Mouse (Mus musculus): Measurements from ENCODE around the gene Tmbim6. TPM values are rescaled to one million over a fixed set of nuclear protein-coding genes. Genes with fewer than 3 reads are reported as not detected.

The Tmbim6 gene
- polyA plus RNA-seq, 1 experiment from 2014 or later: 276 TPM

Other genes with a start within 250 kb of the Tmbim6 start
- 0.25 and 0.40 TPM in 2 replicates for gene Kcnh3, start 168.0 kb upstream of the Tmbim6 start, polyA plus RNA-seq (2015; fragmentation: Nextera tagmentation; extraction: Ambion mirVana)
- gene Mcrs1, start 140.9 kb upstream of the Tmbim6 start, polyA plus RNA-seq (2015; fragmentation: Nextera tagmentation; extraction: Ambion mirVana): 213 and 225 TPM in 2 replicates
- 129 and 132 TPM in 2 replicates for gene Prpf40b, start 97.8 kb upstream of the Tmbim6 start, polyA plus RNA-seq (2015; fragmentation: Nextera tagmentation; extraction: Ambion mirVana)
- 0.62 and 0.75 TPM in 2 replicates for gene Fam186b, start 97.0 kb upstream of the Tmbim6 start, polyA plus RNA-seq (2015; fragmentation: Nextera tagmentation; extraction: Ambion mirVana)
- gene Fmnl3, start 22.4 kb upstream of the Tmbim6 start, polyA plus RNA-seq (2015; fragmentation: Nextera tagmentation; extraction: Ambion mirVana): 9.1 and 10.0 TPM in 2 replicates
- 13.4 and 15.6 TPM in 2 replicates for gene Nckap5l, start 64.9 kb downstream of the Tmbim6 start, polyA plus RNA-seq (2015; fragmentation: Nextera tagmentation; extraction: Ambion mirVana)
- gene Bcdin3d, start 81.8 kb downstream of the Tmbim6 start, polyA plus RNA-seq (2015; fragmentation: Nextera tagmentation; extraction: Ambion mirVana): 21.5 and 23.0 TPM in 2 replicates
- 41.0 and 45.9 TPM in 2 replicates for gene Faim2, start 135.3 kb downstream of the Tmbim6 start, polyA plus RNA-seq (2015; fragmentation: Nextera tagmentation; extraction: Ambion mirVana)
- gene Aqp2, start 186.2 kb downstream of the Tmbim6 start, polyA plus RNA-seq (2015; fragmentation: Nextera tagmentation; extraction: Ambion mirVana): not detected in 2 replicates
- 1.3 and 1.4 TPM in 2 replicates for gene Aqp5, start 197.9 kb downstream of the Tmbim6 start, polyA plus RNA-seq (2015; fragmentation: Nextera tagmentation; extraction: Ambion mirVana)
- 0.41 and 0.49 TPM in 2 replicates for gene Aqp6, start 208.5 kb downstream of the Tmbim6 start, polyA plus RNA-seq (2015; fragmentation: Nextera tagmentation; extraction: Ambion mirVana)